Mouse (Mus musculus): ENCODE results near the gene Cox7a2l.
A peak's percentile ranks its signal among the peaks of the same experiment; 100 is the strongest.

Gene Cox7a2l

DNA sequence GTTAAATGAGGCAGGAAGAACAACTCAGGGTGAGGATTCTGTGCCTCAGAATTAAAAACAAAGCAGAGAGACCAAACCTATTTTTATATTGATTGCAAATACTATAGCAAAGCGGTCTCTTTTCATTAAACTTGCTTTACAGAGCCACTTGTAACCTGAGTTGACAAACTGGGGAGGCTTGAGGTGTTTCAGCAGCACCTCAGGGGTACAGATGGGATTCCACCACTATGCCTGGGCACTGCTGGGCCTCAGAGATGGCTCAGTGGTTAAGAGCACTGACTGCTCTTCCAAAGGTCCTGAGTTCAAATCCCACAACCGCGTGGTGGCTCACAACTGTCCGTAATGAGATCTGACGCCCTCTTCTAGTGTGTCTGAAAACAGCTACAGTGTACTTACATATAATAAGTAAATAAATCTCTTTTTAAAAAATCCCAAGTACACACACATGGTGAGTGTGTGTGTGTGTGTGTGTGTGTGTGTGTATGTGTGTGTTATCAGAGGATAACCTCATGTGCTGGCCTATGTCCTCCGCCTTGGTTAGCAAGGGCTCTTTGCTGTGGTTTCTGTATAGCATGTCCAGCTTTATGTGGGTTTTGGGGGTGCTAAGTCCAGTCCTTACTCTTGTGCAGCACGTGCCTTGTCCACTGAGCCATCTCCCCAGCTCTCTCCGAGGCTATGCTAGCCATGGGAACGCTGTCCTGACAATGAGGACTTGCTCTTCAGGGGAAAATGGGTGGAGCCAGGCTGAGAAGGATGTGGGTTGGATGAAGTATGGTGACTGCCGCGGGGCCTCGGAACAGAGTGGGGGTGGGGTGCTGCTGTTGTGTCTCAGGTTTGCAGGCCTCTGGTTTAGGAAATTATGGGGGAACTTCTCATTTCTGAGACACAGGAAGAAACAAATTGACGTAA, 9.7 kb upstream of the Cox7a2l start:
- DNase-seq (ENCODE audit: low spot score in 2 of 2), result no peak

DNA sequence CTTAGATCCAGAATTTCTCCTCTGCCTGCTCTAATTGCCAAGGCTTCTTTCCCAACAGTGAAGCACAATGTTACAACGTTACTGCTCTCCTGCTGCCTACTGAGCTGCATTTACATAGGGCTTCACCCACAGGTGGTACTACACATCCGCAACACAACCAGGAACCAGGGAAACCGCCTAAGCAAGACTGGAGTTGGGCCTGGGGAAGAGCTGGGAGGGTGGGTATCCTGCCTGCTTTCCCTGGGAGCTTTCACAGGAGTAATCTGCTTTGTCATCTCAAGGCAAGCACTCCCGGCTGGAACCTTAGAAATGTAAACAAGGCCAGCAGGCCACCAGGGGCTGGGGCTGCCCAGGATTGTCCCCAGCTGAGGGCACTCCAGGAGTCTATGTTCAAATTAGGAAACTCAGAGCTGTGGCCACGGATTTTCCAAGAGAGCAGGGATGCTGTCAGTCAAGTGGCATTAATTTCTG, 9.0 kb upstream of the Cox7a2l start:
- no peak for DNase-seq (ENCODE audit: low spot score in 2 of 2)

DNA sequence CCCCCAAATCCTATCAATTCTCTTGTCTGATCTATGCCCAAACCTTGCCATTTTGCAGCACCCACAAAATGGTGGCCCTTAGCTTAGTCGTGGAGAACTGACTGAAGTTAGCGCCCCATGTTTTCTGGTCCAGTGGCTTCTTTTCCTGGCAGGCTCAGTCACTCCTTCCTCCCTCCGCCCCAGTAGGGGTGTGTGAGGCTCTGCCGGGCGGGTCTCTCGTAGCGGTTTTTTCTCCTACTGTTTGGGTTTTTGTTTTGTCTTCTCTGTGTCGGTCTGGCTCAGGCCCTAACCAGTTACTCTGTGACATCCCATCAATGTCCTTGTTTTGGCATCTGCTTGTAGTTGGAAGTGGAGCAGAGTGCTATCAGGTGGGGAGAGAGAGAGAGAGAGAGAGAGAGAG, 8.5 kb upstream of the Cox7a2l start:
- DNase-seq (ENCODE audit: low spot score in 2 of 2), result no peak

GRCm38 (mm10) chr17:83524753-83525152, 7.6 kb upstream of the Cox7a2l start:
- DNase-seq (ENCODE audit: low spot score in 2 of 2), result no peak

DNA sequence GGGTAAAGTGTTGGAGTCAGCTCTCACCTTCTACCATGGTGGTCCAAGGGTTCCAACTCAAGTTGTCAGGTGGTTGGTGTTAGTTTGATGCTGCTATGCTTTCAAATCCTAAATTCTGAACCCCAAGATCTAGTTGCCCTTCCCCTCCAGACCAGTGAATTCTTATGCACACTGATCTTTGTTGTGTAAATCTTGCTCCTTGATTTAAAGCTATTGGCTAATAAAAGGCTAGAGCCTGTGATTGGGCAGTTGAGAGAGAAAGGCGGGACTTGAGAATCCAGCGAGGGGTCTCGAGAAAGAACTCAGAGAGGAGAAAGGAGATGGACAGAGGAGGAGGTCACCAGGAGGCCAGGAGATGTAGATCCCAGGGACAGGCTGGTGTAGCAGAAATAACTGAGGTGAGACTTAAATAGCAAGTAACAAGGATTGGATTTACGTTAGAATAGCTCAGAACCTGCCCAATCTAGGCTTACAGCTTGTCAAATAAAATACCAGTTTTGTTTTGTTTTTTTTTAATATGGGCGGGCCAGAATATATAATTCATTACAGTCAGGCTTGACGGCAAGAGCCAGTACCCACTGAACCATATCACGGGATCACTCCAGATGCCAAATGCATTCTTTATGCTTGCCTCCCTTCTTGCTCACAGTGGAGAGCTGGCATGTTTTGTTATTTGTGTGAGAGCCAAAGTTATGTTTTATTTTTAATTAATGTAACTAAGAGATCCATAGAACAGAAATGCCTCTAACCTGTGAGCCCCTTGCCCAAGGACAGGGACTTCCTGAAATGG, 5.7 kb upstream of the Cox7a2l start:
- no peak for DNase-seq (ENCODE audit: low spot score in 2 of 2)

GRCm38 (mm10) chr17:83521881-83522280, 4.8 kb upstream of the Cox7a2l start:
- DNase-seq (ENCODE audit: low spot score in 2 of 2), result no peak

DNA sequence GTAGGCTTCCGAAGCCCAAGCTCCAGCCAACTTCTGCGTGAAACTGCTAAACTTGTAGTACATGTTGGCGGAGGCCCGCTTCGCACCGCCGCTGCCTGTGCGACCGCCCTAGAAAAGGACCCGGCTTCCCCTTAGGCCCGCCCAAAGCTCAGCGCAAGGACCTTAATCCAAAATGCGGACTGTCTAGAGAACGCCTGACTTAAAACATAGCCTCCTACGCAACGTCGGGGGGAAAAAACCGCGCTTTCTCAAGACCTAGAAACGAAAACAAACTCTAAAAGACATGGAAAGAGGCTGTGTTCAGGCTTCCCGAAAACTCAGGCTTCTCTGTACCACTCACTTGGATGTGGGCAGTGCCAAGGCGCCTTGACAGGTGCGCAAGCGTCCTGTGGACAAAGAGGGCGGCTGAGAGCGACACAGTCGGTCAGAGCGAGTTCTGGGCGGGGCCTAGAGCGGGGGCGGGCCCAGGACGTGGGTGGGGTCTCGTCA, 2.9 kb downstream of the Cox7a2l start:
- DNase-seq (ENCODE audit: low spot score in 2 of 2), result peak; percentile 83 to 89

DNA sequence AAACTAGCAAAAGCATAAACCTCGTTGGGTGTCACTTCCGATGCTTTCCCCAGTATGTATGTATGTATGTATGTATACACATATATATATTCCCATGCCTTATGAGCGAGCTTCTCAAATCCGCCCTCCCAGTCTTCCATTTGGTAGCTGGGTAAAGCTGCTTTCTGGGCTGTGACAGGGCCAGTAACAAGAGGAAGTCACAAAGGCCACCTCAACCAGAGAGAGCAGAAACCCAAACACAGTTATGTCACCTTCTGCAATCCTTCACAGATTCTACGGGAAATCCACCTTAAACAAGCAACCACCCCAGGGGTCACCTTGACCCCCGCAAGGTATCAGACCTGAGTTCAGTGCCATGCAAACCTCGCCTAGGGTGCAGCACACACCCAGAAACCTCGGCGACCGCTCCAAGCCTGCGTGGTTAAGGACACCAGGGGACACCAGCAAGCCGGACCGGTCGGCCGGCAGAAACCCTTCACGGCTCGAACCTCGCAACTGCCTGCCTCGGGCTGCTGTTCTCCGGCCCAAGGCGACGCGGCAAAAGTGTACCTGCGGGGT, 3.4 kb downstream of the Cox7a2l start:
- DNase-seq (ENCODE audit: low spot score in 2 of 2), result peak in 1 of 2 experiments; percentile 11

GRCm38 (mm10) chr17:83512130-83512529, 5.0 kb downstream of the Cox7a2l start:
- no peak for DNase-seq (ENCODE audit: low spot score in 2 of 2)

GRCm38 (mm10) chr17:83503693-83504092, 13.4 kb downstream of the Cox7a2l start:
- no peak for DNase-seq (ENCODE audit: low spot score in 2 of 2)

DNA sequence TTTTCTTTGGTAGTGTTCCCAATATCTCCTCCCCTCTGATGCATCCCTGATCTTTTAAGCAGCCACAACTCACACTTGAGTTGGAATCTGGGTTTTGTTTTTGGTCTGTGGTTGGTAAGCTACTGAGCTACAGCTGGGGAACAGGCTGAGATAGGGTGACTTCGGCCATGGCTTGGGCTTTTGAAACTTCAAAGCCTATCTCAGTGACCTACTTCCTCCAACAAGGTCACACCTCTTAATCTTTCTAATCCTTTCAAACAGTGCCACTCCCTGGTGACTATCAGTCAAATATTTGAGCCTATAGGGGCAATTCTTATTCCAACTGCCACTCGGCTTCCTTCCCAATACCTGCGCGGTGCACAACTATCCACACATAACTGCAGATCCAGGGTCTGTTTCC, 17.4 kb downstream of the Cox7a2l start:
- no peak for DNase-seq (ENCODE audit: low spot score in 2 of 2)

DNA sequence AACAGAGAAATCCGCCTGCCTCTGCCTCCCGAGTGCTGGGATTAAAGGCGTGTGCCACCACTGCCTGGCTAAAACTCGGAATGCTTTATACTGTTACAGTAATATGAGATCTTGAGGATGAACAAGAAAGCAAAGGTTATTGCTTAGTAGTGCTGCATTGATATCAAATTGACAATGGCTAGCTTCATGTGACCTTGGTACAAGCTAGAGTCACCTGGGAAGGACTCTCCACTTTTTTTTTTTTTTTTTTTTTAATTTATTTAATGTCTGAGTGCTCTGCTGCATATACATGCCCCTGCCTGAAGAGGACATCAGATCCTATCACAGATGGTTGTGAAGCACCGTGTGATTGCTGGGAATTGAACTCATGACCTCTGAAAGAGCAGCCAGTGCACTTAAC, 18.2 kb downstream of the Cox7a2l start:
- no peak for DNase-seq (ENCODE audit: low spot score in 2 of 2)

DNA sequence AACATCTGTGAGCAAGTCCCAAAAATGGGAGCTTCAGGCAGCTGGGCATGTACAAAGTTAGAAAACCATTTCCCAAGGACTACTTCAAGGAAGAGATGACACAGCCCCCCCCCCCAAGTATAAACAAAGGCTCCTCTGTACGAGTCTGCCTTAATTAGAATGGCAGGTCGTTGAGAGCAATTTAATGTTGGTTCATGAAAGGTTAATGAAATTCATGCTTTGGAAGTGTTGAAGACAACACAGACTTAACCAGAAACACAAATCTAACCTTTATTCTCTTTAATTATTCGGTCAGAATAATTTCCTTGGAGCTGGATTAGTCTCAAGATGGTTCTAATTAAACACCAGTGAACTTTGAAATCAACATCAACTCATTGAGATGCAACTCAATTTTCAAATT, 29.4 kb downstream of the Cox7a2l start:
- DNase-seq (ENCODE audit: low spot score in 2 of 2), result no peak

DNA sequence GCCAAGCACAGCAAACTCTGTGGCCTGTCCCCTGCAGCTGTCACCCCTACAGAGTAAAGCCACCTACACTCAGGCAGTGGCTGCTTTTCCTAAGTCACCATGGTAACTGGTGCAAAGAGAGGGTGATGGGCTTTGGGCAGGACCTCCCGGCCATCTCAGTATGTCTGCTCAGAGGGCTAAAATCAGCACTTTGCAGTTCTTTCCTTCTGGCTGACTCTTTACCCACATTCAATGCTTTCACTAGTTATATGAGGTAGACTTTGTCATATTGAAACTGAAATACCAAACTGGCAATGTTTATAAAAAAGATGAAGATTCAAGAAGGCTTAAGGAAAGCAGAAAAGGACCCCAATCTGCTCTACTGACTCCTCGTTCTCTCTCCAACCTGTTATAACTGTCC, 33.3 kb downstream of the Cox7a2l start:
- no peak for DNase-seq (ENCODE audit: low spot score in 2 of 2)

DNA sequence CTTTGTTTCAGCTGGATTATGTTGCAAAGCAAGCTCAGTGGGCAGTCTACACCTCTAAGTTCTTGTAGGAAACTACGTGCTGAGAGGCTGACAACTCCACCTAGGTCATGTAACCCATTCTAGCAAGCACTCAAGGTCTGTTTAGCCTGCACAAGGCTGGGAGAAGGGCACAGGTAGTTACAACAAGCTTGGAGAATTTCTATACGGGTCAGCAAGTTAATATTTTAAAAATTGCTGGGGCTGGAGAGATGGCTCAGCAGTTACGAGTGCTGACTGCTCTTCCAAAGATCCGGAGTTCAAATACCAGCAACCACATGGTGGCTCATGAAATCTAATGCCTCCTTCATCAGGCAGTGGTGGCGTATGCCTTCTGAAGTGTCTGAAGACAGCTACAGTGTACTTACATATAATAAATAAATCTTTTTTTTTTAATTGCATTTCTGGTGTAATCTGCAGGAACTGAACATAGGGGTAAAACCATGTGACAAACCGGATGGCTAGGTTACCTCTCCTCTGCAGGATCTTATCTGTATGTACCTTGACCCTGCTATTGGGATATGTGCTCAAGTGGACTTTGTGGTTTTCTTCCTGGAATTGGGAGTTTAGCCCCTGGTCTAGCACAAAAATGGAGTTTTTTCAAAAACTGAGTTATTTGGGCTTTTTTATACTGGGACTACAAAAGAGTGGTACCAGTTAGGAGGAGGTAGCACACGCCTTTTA, 34.2 kb downstream of the Cox7a2l start:
- no peak for DNase-seq (ENCODE audit: low spot score in 2 of 2)

GRCm38 (mm10) chr17:83481551-83481950, 35.6 kb downstream of the Cox7a2l start:
- no peak for DNase-seq (ENCODE audit: low spot score in 2 of 2)

DNA sequence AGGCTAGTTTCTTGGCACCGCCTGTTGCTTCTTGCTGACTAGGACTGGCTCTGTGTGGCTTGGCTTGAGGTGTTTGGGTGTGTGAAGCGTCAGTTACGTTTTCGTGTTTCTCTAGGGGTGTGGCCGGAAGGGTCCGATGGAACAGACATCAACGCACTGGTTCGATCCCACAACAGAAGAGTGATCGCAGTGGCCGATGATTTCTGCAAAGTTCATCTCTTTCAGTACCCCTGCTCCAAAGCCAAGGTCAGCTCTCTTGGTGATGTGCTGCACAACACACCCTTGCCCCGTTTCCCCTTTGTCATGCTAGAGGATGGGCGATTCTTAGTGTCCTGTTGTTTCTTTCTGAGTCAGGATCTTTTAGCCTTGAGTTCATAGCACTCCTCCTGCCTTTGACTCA, 40.0 kb downstream of the Cox7a2l start:
- DNase-seq (ENCODE audit: low spot score in 2 of 2), result no peak

DNA sequence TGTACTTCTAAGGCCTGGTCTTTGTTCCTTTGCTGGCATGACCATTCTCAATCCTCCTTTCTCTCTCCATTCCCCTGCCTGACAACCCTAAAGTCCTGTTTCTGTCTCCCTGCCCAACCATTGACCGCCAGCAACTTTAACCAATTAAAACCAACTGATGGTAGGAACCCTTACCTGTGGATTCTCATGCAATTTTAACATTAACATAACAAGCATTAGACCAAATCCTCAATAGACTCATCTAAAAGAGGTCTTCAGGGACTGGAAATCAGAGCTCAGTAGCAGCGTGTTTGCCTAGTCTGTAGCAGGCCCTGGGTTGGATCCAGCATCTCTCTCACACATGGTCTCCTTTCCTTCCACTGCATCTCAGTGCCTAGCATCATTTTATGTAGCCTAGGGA, 47.5 kb downstream of the Cox7a2l start:
- no peak for DNase-seq (ENCODE audit: low spot score in 2 of 2)

- DNase-seq (ENCODE audit: low spot score in 2 of 2), result no peak
Observed at GRCm38 (mm10) chr17:83466697-83467251, 50.4 kb downstream of the Cox7a2l start.

GRCm38 (mm10) chr17:83465969-83466368, 51.2 kb downstream of the Cox7a2l start:
- no peak for DNase-seq (ENCODE audit: low spot score in 2 of 2)

GRCm38 (mm10) chr17:83457271-83457670, 59.9 kb downstream of the Cox7a2l start:
- DNase-seq (ENCODE audit: low spot score in 2 of 2), result no peak

Measured in right cerebral cortex, postnatal 36 days (tissue).